Mouse (Mus musculus) cortical plate, adult 2 months (tissue): ENCODE measurements around the gene Wnt8b.

Source experiments
- CTCF ChIP-seq: fragments of 200-500 bp; IDR thresholded peaks from 2 replicates; pipeline ENCODE4 v1.5.1; 2011; ENCODE audit warnings: mild to moderate bottlenecking, control low read depth, low read length; ENCODE audit not compliant: insufficient read depth; ENCODE audit errors: extremely low read depth
- POLR2A ChIP-seq: fragments of 200-500 bp; IDR thresholded peaks from 2 replicates; pipeline ENCODE4 v1.6.1; 2011; ENCODE audit warnings: mild to moderate bottlenecking, low read length, control low read depth; ENCODE audit not compliant: insufficient read depth; ENCODE audit errors: extremely low read depth

DNA sequence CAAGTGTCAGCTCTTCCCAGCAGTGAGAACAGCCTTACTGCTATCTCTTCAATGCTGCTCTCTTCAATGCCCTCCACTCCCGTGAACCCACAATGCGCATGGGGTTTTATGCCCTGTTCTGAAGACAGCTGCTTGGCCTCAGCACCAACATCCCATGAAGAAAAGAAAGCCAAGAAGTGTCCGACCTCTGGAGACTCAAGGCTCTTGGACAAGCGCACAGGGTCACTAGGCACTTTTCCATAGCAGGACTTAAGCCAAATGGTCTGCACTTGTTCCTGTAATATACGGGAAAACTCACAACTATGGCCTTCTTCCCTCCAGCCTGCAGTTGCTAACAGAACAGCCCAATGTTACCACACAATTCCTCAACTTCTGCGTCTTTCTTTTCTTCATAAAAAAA lies 18.0 kb upstream of the Wnt8b start:
- no peak for TF ChIP-seq CTCF
- no peak for TF ChIP-seq POLR2A
